Mouse (Mus musculus): ENCODE results near the gene Jph4. TPM values are rescaled to one million over a fixed set of nuclear protein-coding genes. Genes with fewer than 3 reads are reported as not detected.

Gene Jph4
- polyA plus RNA-seq, 1 experiment from 2014 or later, result not detected

DNA sequence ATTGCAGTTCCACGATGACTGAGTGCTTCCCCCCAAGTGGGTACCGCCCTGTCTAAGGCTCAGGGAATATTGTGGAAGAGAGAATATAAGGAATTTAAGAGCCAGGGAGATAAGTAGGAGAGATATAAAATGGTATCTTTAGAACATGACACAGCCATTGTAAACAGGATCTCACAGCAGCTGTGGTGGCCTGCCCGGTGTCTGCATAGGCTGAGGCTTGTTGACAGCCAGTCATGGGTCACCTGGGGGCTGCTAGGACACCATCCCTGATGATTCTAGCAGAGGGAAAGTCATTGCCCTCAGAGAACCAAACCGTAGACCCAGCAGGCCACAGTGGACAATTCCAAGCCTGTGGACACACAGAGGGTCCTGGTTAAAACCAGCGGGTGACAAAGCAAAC is 34.2 kb upstream of the Jph4 start:
- H3K4me1 ChIP-seq (ENCODE audit: control insufficient read depth, low read depth, low read length), result peaks cover 3% of the 10 kb centered on the region; the same call in 1 of the 2 replicates
- H3K36me3 ChIP-seq (ENCODE audit: control insufficient read depth, insufficient read depth), result no peaks in the 10 kb centered on the region
- WGBS (ENCODE audit: insufficient replicate concordance), result 59% methylated on average over 5 of the region's 5 CpGs
- no peak overlapping the region for H3K9ac ChIP-seq (ENCODE audit: low read depth, low read length)
- H3K4me2 ChIP-seq (ENCODE audit: low read depth, low read length), result no peak overlapping the region
- no peak overlapping the region for H3K27ac ChIP-seq (ENCODE audit: low read length)
- H3K9me3 ChIP-seq (replicated peaks; ENCODE audit: control insufficient read depth, low read length), result no peaks in the 10 kb centered on the region
- no peaks in the 10 kb centered on the region for H3K27me3 ChIP-seq (ENCODE audit: control insufficient read depth, insufficient read depth, low read depth, low read length)
- H3K4me3 ChIP-seq (ENCODE audit: low read depth, low read length), result no peak overlapping the region
- no peak for ATAC-seq (ENCODE audit: low read depth)

DNA sequence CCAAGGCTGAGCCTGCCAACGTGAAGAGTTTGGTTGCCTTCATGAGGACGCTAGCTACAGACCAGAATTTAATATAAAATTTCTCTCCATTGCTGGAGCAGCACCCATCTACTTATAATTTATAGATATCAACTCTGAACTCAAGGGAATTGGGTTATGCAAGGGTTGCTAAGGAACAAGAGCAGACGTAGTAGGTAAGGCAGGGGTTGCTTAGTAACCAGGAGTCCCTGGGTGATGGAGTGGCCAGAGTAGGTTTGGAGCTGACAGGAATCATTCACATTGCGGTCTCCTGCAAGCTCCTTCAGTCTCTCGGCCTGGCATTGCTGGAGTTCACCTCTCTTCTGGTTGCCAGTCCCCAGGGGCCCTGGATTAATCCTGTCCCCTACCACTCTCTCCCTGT is 32.3 kb upstream of the Jph4 start:
- Histone ChIP-seq H3K4me1 (ENCODE audit: control insufficient read depth, low read depth, low read length) (peaks cover 3% of the 10 kb centered on the region; the same call in 1 of the 2 replicates), H3K27me3 (ENCODE audit: control insufficient read depth, insufficient read depth, low read depth, low read length) (no peaks in the 10 kb centered on the region), H3K9me3 (replicated peaks; ENCODE audit: control insufficient read depth, low read length) (no peaks in the 10 kb centered on the region), H3K9ac (ENCODE audit: low read depth, low read length) (no peak overlapping the region), H3K36me3 (ENCODE audit: control insufficient read depth, insufficient read depth) (no peaks in the 10 kb centered on the region), H3K4me2 (ENCODE audit: low read depth, low read length) (no peak overlapping the region), H3K4me3 (ENCODE audit: low read depth, low read length) (no peak overlapping the region), H3K27ac (ENCODE audit: low read length) (no peak overlapping the region)
- WGBS (ENCODE audit: insufficient replicate concordance), result 62% methylated on average over 5 of the region's 5 CpGs
- no peak for ATAC-seq (ENCODE audit: low read depth)

DNA sequence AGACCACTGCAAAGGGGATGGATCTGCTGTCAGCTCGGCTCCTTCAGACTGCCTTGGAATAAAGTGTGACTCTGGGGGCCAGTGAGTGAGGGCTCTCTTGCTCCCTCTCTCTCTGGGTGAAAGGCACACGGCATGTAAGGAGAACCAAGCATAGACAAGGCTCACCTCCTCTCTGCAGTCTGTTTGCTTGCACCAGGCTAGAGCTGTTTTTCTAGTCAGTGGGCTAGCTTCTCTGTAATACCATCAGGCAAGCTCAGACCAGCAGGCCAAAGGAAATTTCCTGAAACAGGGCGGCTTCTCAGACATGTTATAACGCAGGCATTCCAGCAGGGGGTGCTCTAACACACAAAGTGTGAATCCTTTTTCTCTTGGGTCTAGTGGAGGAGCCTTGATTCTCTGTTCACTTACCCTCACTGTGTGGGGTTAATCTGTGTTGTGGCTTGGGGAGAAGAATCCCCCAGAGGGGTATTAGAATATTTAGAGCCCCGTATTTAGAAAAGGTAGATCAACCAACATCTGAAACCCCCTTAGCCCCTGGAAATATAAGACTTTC is 31.7 kb upstream of the Jph4 start:
- peaks cover 3% of the 10 kb centered on the region; the same call in 1 of the 2 replicates for H3K4me1 ChIP-seq (ENCODE audit: control insufficient read depth, low read depth, low read length)
- H3K27ac ChIP-seq (ENCODE audit: low read length), result no peak overlapping the region
- no peak overlapping the region for H3K9ac ChIP-seq (ENCODE audit: low read depth, low read length)
- H3K27me3 ChIP-seq (ENCODE audit: control insufficient read depth, insufficient read depth, low read depth, low read length), result no peaks in the 10 kb centered on the region
- H3K9me3 ChIP-seq (replicated peaks; ENCODE audit: control insufficient read depth, low read length), result no peaks in the 10 kb centered on the region
- H3K4me3 ChIP-seq (ENCODE audit: low read depth, low read length), result no peak overlapping the region
- no peak for ATAC-seq (ENCODE audit: low read depth)
- H3K36me3 ChIP-seq (ENCODE audit: control insufficient read depth, insufficient read depth), result no peaks in the 10 kb centered on the region
- 26% methylated on average over 5 of the region's 5 CpGs for WGBS (ENCODE audit: insufficient replicate concordance)
- no peak overlapping the region for H3K4me2 ChIP-seq (ENCODE audit: low read depth, low read length)

DNA sequence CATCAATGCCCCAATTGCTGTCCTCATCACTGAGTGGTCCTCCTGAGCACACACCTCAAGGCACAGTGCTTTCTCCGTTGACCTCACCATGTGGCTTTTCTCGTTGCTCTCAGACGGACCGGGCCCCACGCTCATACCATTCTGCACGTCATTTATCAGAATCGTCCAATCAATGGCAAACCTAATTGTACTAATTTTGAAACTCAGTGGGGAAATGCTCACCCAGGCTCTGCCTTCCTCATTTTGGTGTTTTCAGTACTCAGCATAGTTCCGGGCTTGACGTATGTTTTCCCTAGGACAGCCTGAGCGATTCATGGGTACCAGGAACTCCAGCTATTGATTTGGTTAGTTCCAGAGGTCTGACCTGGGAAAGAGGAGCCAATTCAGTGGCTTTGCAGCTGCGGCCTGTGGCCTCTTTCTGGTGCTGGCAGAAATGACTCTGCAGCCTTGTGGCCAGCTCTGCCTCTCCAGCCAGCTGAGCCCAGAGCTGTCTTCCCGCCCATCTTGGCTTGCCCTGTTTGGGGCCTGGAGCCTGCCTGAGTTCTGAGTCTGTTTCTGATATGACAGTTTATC is 30.2 kb upstream of the Jph4 start:
- no peak overlapping the region for H3K4me2 ChIP-seq (ENCODE audit: low read depth, low read length)
- no peaks in the 10 kb centered on the region for H3K27me3 ChIP-seq (ENCODE audit: control insufficient read depth, insufficient read depth, low read depth, low read length)
- no peak overlapping the region for H3K9ac ChIP-seq (ENCODE audit: low read depth, low read length)
- WGBS (ENCODE audit: insufficient replicate concordance), result 59% methylated on average over 12 of the region's 12 CpGs
- ATAC-seq (ENCODE audit: low read depth), result no peak
- H3K4me1 ChIP-seq (ENCODE audit: control insufficient read depth, low read depth, low read length), result peaks cover 3% of the 10 kb centered on the region; the same call in 1 of the 2 replicates
- no peaks in the 10 kb centered on the region for H3K9me3 ChIP-seq (replicated peaks; ENCODE audit: control insufficient read depth, low read length)
- no peak overlapping the region for H3K27ac ChIP-seq (ENCODE audit: low read length)
- H3K4me3 ChIP-seq (ENCODE audit: low read depth, low read length), result no peak overlapping the region
- H3K36me3 ChIP-seq (ENCODE audit: control insufficient read depth, insufficient read depth), result no peaks in the 10 kb centered on the region

DNA sequence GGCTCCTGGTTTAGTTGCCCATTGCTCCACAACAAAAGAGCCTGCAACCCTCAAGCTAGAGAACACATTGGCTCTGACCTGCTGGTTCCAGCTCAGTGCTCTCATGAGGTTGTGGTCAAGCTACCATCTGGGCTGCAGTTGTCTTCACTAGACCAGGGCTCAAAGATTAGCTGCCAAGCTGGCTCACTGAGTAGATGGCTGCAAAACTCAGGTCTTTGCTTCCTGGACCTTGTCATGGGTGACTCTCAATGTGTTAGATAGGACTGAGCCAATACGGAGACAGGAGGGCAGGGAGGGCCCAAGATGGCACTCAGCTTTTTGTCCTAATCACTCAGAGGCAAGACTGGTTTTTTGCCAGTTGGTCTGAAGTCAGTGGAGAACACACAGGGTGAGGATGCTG is 29.6 kb upstream of the Jph4 start:
- Histone ChIP-seq H3K9ac (ENCODE audit: low read depth, low read length) (no peak overlapping the region), H3K27me3 (ENCODE audit: control insufficient read depth, insufficient read depth, low read depth, low read length) (no peaks in the 10 kb centered on the region), H3K4me1 (ENCODE audit: control insufficient read depth, low read depth, low read length) (peaks cover 3% of the 10 kb centered on the region; the same call in 1 of the 2 replicates), H3K4me3 (ENCODE audit: low read depth, low read length) (no peak overlapping the region), H3K27ac (ENCODE audit: low read length) (no peak overlapping the region), H3K4me2 (ENCODE audit: low read depth, low read length) (no peak overlapping the region), H3K36me3 (ENCODE audit: control insufficient read depth, insufficient read depth) (no peaks in the 10 kb centered on the region), H3K9me3 (replicated peaks; ENCODE audit: control insufficient read depth, low read length) (no peaks in the 10 kb centered on the region)
- WGBS (ENCODE audit: insufficient replicate concordance), result 57% methylated on average over 1 of the region's 1 CpGs
- no peak for ATAC-seq (ENCODE audit: low read depth)

DNA sequence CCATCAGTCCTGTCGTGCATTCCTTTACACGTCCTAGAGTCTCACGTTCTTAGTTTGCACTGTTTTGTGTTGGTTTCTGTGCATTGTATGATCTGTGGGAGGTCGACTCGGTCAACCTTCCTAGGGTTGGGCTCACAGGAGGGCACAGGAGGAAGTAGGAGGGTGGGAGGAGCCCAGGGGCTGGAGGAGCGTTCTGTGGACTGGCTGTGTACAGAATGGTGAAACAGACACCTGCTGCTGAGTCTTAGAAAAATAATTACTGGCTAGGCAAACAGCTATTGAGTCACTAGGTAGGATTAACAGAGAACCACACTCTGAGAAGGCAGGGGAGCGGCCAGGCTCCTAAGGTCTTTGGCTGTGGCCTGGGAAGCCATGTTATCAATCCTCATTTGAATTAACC is 22.6 kb upstream of the Jph4 start:
- Histone ChIP-seq H3K4me2 (ENCODE audit: low read depth, low read length) (no peak overlapping the region), H3K4me1 (ENCODE audit: control insufficient read depth, low read depth, low read length) (no peaks in the 10 kb centered on the region), H3K9ac (ENCODE audit: low read depth, low read length) (no peak overlapping the region), H3K9me3 (replicated peaks; ENCODE audit: control insufficient read depth, low read length) (no peaks in the 10 kb centered on the region), H3K27me3 (ENCODE audit: control insufficient read depth, insufficient read depth, low read depth, low read length) (no peaks in the 10 kb centered on the region), H3K36me3 (ENCODE audit: control insufficient read depth, insufficient read depth) (no peaks in the 10 kb centered on the region), H3K27ac (ENCODE audit: low read length) (no peak overlapping the region), H3K4me3 (ENCODE audit: low read depth, low read length) (no peak overlapping the region)
- WGBS (ENCODE audit: insufficient replicate concordance), result 33% methylated on average over 7 of the region's 7 CpGs
- ATAC-seq (ENCODE audit: low read depth), result no peak

DNA sequence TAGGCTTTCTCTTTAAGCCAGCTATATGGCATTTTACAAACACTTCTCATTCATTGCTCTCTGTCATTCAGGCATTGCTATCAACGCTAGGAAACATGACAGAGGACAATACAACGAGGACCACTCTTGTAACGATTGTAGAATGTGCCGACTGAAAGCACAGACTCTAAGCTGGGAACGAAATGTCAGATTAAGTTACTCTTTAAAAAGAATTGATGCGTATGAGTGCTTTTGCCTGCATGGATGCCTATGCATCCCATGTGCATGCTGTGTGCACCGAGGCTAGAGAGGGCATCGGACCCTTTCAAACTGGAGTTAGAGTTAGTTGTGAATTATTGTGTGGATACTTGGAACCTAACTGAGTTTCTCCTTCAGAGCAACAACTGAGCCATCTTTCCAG is 18.9 kb upstream of the Jph4 start:
- H3K27me3 ChIP-seq (ENCODE audit: control insufficient read depth, insufficient read depth, low read depth, low read length), result no peaks in the 10 kb centered on the region
- 71% methylated on average over 8 of the region's 8 CpGs for WGBS (ENCODE audit: insufficient replicate concordance)
- H3K9me3 ChIP-seq (replicated peaks; ENCODE audit: control insufficient read depth, low read length), result no peaks in the 10 kb centered on the region
- H3K36me3 ChIP-seq (ENCODE audit: control insufficient read depth, insufficient read depth), result no peaks in the 10 kb centered on the region
- H3K4me3 ChIP-seq (ENCODE audit: low read depth, low read length), result no peak overlapping the region
- no peak for ATAC-seq (ENCODE audit: low read depth)
- no peak overlapping the region for H3K9ac ChIP-seq (ENCODE audit: low read depth, low read length)
- H3K4me1 ChIP-seq (ENCODE audit: control insufficient read depth, low read depth, low read length), result no peaks in the 10 kb centered on the region
- no peak overlapping the region for H3K4me2 ChIP-seq (ENCODE audit: low read depth, low read length)
- H3K27ac ChIP-seq (ENCODE audit: low read length), result no peak overlapping the region

DNA sequence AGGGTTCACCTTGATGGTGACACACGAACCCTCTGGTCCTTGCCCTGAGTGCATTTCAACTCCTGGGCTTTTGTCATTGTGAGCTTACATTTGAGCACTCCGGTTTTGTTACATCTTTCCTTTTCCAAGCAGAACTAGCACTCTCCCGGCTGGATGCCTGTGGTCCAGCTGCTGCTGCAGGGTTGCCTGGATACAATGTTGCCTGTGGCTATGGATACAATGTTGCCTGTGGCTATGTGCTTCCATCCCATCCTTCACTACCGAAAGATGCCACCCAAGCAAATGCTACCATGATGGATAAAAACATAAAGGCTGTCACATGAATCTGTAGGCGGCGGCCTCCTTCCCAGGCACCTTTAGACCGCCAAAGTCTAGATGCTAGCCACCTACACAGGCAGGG is 9.8 kb upstream of the Jph4 start:
- Histone ChIP-seq H3K4me3 (ENCODE audit: low read depth, low read length) (no peak overlapping the region), H3K4me1 (ENCODE audit: control insufficient read depth, low read depth, low read length) (no peaks in the 10 kb centered on the region), H3K27ac (ENCODE audit: low read length) (no peak overlapping the region), H3K4me2 (ENCODE audit: low read depth, low read length) (no peak overlapping the region), H3K27me3 (ENCODE audit: control insufficient read depth, insufficient read depth, low read depth, low read length) (no peaks in the 10 kb centered on the region), H3K9ac (ENCODE audit: low read depth, low read length) (no peak overlapping the region), H3K36me3 (ENCODE audit: control insufficient read depth, insufficient read depth) (no peaks in the 10 kb centered on the region), H3K9me3 (replicated peaks; ENCODE audit: control insufficient read depth, low read length) (no peaks in the 10 kb centered on the region)
- WGBS (ENCODE audit: insufficient replicate concordance), result 63% methylated on average over 7 of the region's 7 CpGs
- no peak for ATAC-seq (ENCODE audit: low read depth)

DNA sequence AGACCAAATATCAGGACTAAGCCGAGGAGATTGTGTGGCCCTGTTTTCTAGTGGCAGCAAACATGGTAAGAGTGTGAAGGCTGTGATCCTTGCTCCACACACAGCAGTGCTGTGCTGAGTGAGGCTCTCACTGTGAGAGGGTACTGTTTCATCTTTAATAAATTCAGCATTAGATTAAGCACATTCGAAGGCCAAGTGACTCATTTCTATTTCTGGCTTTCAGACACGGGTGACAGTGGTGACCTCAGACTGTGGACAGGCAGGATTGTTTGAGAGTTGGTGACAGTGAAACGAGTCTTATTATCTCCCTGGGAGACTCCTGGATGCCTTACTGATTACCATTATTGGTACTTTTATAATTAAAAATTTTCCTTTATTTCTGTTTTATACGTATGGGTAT is 9.0 kb upstream of the Jph4 start:
- 58% methylated on average over 5 of the region's 5 CpGs for WGBS (ENCODE audit: insufficient replicate concordance)
- no peaks in the 10 kb centered on the region for H3K4me1 ChIP-seq (ENCODE audit: control insufficient read depth, low read depth, low read length)
- no peaks in the 10 kb centered on the region for H3K27me3 ChIP-seq (ENCODE audit: control insufficient read depth, insufficient read depth, low read depth, low read length)
- no peak overlapping the region for H3K4me3 ChIP-seq (ENCODE audit: low read depth, low read length)
- H3K27ac ChIP-seq (ENCODE audit: low read length), result no peak overlapping the region
- H3K36me3 ChIP-seq (ENCODE audit: control insufficient read depth, insufficient read depth), result no peaks in the 10 kb centered on the region
- no peaks in the 10 kb centered on the region for H3K9me3 ChIP-seq (replicated peaks; ENCODE audit: control insufficient read depth, low read length)
- H3K9ac ChIP-seq (ENCODE audit: low read depth, low read length), result no peak overlapping the region
- H3K4me2 ChIP-seq (ENCODE audit: low read depth, low read length), result no peak overlapping the region
- ATAC-seq (ENCODE audit: low read depth), result no peak
